Mouse (Mus musculus) duodenum, adult 2 months (tissue): ENCODE results near the gene Cys1. TPM values are rescaled to one million over a fixed set of nuclear protein-coding genes. Genes with fewer than 3 reads are reported as not detected.

Experiments used
- polyA plus RNA-seq: library from polyadenylated mRNA; depleted of rRNA; stranded (reverse); fragments of >200 nt; gene quantifications from 2 replicates; pipeline ENCODE4 v1.2.3, GENCODE M21; 2012; ENCODE audit warnings: low replicate concordance; rRNA removed

Gene Cys1
- 3.2 and 4.3 TPM in 2 replicates for polyA plus RNA-seq

DNA sequence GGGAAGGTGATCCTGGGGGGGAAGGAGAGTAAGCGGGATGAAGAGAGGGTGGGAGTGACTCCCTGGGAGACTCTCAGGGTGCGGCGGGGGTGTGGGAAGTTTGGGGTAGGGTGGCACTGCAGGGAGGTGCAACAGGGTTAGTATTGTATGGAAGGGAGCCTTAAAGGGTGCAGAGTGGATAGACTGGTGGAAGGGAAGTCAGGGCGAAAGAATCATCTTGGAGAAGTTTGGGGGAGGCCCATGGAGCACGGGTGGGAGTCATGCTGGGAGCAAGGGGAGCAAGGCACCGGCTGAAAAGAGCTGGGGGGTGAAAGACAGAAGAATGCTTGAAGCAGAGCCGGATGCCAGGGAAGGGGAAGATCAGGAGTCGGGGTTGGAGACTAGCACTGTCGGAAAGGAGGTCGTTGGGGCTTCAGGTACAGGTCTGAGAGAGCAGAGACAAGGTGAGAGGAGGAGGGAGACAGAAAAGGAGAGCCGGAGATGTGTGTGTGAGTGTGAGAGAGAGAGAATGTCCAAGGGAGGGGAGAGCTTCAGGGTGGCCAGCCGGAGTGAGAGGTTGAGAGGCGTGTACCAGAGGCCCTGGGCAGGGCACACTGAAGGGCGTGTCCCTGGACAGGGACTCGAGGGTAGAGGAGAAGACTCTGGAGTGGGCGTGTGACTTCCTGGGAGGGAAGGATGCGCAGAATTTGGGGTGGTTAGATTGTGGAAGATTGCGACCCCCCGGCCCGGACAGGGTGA lies at the start of gene Cys1:
Gene Cys1, minus strand, starts transcription at position 528 of the 738 bp plus-strand sequence.

DNA sequence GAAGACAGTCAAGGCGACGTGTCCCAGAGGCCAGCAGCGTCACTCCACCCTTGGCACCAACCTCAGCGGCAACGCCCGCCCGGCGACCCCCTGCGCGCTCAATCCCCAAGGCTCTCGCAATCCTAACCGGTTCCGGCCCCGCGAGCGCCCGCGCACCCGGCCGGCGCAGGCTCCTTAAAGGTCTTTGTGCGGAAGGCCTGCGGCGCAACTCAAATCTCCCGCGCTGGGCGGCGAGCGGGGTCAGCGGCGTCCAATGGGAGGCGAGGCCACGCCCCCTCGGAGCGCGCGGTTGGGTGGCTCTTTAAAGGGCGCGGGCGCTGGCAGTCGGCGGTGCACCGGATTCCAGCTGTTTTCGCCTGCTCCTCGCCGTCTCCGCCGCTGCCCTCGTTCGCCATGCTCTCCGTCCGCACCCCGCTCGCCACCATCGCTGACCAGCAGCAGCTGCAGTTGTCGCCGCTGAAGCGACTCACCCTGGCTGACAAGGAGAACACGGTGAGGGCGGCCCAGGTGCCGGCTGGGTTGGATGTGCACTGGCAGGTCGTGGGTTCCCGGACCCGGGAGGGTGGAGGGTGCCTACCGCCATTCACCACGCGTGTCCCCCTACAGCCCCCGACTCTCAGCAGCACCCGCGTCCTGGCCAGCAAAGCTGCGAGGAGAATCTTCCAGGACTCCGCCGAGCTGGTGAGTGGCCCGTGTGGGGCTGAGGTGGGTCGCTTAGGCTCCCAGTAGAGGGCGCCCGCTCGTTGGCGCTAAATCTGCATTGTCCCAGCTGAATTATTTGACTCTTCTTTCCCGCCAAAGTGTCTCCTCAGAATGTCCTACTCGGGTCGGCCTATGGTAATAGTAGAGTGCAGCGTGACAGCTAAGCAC lies 26.6 kb upstream of the Cys1 start, which contains the start of gene Rrm2:
Gene Rrm2, plus strand, starts transcription at position 288 of the 870 bp plus-strand sequence.

DNA sequence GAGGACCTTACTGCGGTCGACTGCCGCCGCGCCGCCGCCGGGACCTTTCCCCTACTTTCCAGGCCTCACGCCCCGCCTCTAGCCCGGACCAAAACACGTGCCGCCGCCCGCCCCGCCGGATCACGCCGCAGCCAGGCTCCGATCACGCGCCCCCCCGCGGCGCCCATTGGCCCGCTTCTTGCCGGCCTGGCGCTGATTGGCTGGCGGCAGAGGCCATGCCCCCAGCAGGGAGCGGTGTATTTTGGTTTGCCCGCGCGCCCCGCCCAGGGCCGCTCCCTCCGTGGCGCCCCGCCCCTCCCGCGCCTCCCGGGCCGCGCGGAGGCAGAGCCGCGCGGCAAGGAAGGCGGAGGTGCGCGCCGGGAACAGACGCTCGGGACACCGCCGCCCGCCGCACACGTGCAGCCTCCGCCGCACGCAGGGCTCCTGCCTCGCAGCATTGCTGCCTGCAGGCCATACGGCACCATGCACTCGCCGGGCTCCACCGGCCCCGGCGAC lies 30.5 kb downstream of the Cys1 start, which contains the start of gene Klf11:
Gene Klf11, plus strand, starts transcription at position 212 of the 495 bp plus-strand sequence.

Other genes starting within 250 kb of the Cys1 start
- gene Taf1b, start 183.5 kb downstream of the Cys1 start, polyA plus RNA-seq, result 0.26 and 1.4 TPM in 2 replicates
- 0.05 and 0.89 TPM in 2 replicates for gene Grhl1, start 109.5 kb downstream of the Cys1 start, polyA plus RNA-seq
- 2.6 and 7.6 TPM in 2 replicates for gene Klf11, start 30.5 kb downstream of the Cys1 start, polyA plus RNA-seq
- gene Rrm2, start 26.4 kb upstream of the Cys1 start, polyA plus RNA-seq, result 5.8 and 9.0 TPM in 2 replicates
- gene Mboat2, start 149.1 kb upstream of the Cys1 start, polyA plus RNA-seq, result 0.11 and 1.5 TPM in 2 replicates